Mouse (Mus musculus): ENCODE measurements around the gene Pomgnt2. TPM values are rescaled to one million over a fixed set of nuclear protein-coding genes. Genes with fewer than 3 reads are reported as not detected.
A peak's percentile ranks its signal among the peaks of the same experiment; 100 is the strongest.

Gene Pomgnt2
- polyA plus RNA-seq, 1 experiment from 2014 or later: 12.1 TPM

GRCm38 (mm10) chr9:122010751-122011150 lies 13.8 kb upstream of the Pomgnt2 start:
- H3K27ac ChIP-seq (replicated peaks in 1 of 2; ENCODE audit: control insufficient read depth in 1 of 2, insufficient read depth in 1 of 2, low read depth in 2 of 2, low read length in 2 of 2): no peak overlapping the region
- no peaks in the 10 kb centered on the region for H3K4me1 ChIP-seq (ENCODE audit: control insufficient read depth in 2 of 2, insufficient read depth in 2 of 2, low read length in 2 of 2)
- WGBS: 91% methylated on average over 2 of the region's 2 CpGs
- no peaks in the 10 kb centered on the region for H3K36me3 ChIP-seq (ENCODE audit: control insufficient read depth, insufficient read depth, low read length)
- no peak overlapping the region for H3K4me3 ChIP-seq (ENCODE audit: control insufficient read depth in 1 of 2, insufficient read depth in 1 of 2, low read depth in 1 of 2, low read length in 2 of 2)
- ATAC-seq (ENCODE audit: insufficient number of reproducible peaks, insufficient read depth, low FRiP score, low read depth): no peak
- H3K9me3 ChIP-seq (ENCODE audit: control insufficient read depth, low read length): no peaks in the 10 kb centered on the region
- no peak overlapping the region for H3K4me2 ChIP-seq (ENCODE audit: low read length)
- no peaks in the 10 kb centered on the region for H3K27me3 ChIP-seq (ENCODE audit: control insufficient read depth, insufficient read depth, low read length)
- no peak overlapping the region for H3K9ac ChIP-seq (ENCODE audit: low read length)

GRCm38 (mm10) chr9:122008876-122009275 lies 12.0 kb upstream of the Pomgnt2 start:
- WGBS: 49% methylated on average over 2 of the region's 2 CpGs
- Histone ChIP-seq H3K9ac (ENCODE audit: low read length) (no peak overlapping the region), H3K4me2 (ENCODE audit: low read length) (no peak overlapping the region), H3K36me3 (ENCODE audit: control insufficient read depth, insufficient read depth, low read length) (no peaks in the 10 kb centered on the region), H3K27me3 (ENCODE audit: control insufficient read depth, insufficient read depth, low read length) (no peaks in the 10 kb centered on the region), H3K4me1 (ENCODE audit: control insufficient read depth in 2 of 2, insufficient read depth in 2 of 2, low read length in 2 of 2) (no peaks in the 10 kb centered on the region), H3K9me3 (ENCODE audit: control insufficient read depth, low read length) (no peaks in the 10 kb centered on the region), H3K4me3 (ENCODE audit: control insufficient read depth in 1 of 2, insufficient read depth in 1 of 2, low read depth in 1 of 2, low read length in 2 of 2) (no peak overlapping the region), H3K27ac (replicated peaks in 1 of 2; ENCODE audit: control insufficient read depth in 1 of 2, insufficient read depth in 1 of 2, low read depth in 2 of 2, low read length in 2 of 2) (no peak overlapping the region)
- no peak for ATAC-seq (ENCODE audit: insufficient number of reproducible peaks, insufficient read depth, low FRiP score, low read depth)

- 10% methylated on average over 7 of the region's 7 CpGs for WGBS
- no peaks in the 10 kb centered on the region for H3K27me3 ChIP-seq (ENCODE audit: control insufficient read depth, insufficient read depth, low read length)
- no peak overlapping the region for H3K4me2 ChIP-seq (ENCODE audit: low read length)
- no peaks in the 10 kb centered on the region for H3K36me3 ChIP-seq (ENCODE audit: control insufficient read depth, insufficient read depth, low read length)
- no peaks in the 10 kb centered on the region for H3K9me3 ChIP-seq (ENCODE audit: control insufficient read depth, low read length)
- no peaks in the 10 kb centered on the region for H3K4me1 ChIP-seq (ENCODE audit: control insufficient read depth in 2 of 2, insufficient read depth in 2 of 2, low read length in 2 of 2)
- H3K9ac ChIP-seq (ENCODE audit: low read length): no peak overlapping the region
- no peak for ATAC-seq (ENCODE audit: insufficient number of reproducible peaks, insufficient read depth, low FRiP score, low read depth)
- no peak overlapping the region for H3K4me3 ChIP-seq (ENCODE audit: control insufficient read depth in 1 of 2, insufficient read depth in 1 of 2, low read depth in 1 of 2, low read length in 2 of 2)
- no peak overlapping the region for H3K27ac ChIP-seq (replicated peaks in 1 of 2; ENCODE audit: control insufficient read depth in 1 of 2, insufficient read depth in 1 of 2, low read depth in 2 of 2, low read length in 2 of 2)
Measured at GRCm38 (mm10) chr9:122006609-122007008, 9.7 kb upstream of the Pomgnt2 start.

GRCm38 (mm10) chr9:122006175-122006574 lies 9.3 kb upstream of the Pomgnt2 start:
- Histone ChIP-seq H3K9me3 (ENCODE audit: control insufficient read depth, low read length) (no peaks in the 10 kb centered on the region), H3K27me3 (ENCODE audit: control insufficient read depth, insufficient read depth, low read length) (no peaks in the 10 kb centered on the region), H3K4me2 (ENCODE audit: low read length) (no peak overlapping the region), H3K4me1 (ENCODE audit: control insufficient read depth in 2 of 2, insufficient read depth in 2 of 2, low read length in 2 of 2) (no peaks in the 10 kb centered on the region), H3K27ac (replicated peaks in 1 of 2; ENCODE audit: control insufficient read depth in 1 of 2, insufficient read depth in 1 of 2, low read depth in 2 of 2, low read length in 2 of 2) (no peak overlapping the region), H3K4me3 (ENCODE audit: control insufficient read depth in 1 of 2, insufficient read depth in 1 of 2, low read depth in 1 of 2, low read length in 2 of 2) (no peak overlapping the region), H3K36me3 (ENCODE audit: control insufficient read depth, insufficient read depth, low read length) (no peaks in the 10 kb centered on the region), H3K9ac (ENCODE audit: low read length) (no peak overlapping the region)
- 88% methylated on average over 2 of the region's 2 CpGs for WGBS
- ATAC-seq (ENCODE audit: insufficient number of reproducible peaks, insufficient read depth, low FRiP score, low read depth): no peak

- no peak for ATAC-seq (ENCODE audit: insufficient number of reproducible peaks, insufficient read depth, low FRiP score, low read depth)
- Histone ChIP-seq H3K27me3 (ENCODE audit: control insufficient read depth, insufficient read depth, low read length) (no peaks in the 10 kb centered on the region), H3K4me3 (ENCODE audit: control insufficient read depth in 1 of 2, insufficient read depth in 1 of 2, low read depth in 1 of 2, low read length in 2 of 2) (no peak overlapping the region), H3K4me2 (ENCODE audit: low read length) (no peak overlapping the region), H3K27ac (replicated peaks in 1 of 2; ENCODE audit: control insufficient read depth in 1 of 2, insufficient read depth in 1 of 2, low read depth in 2 of 2, low read length in 2 of 2) (no peak overlapping the region), H3K9me3 (ENCODE audit: control insufficient read depth, low read length) (no peaks in the 10 kb centered on the region), H3K36me3 (ENCODE audit: control insufficient read depth, insufficient read depth, low read length) (no peaks in the 10 kb centered on the region), H3K4me1 (ENCODE audit: control insufficient read depth in 2 of 2, insufficient read depth in 2 of 2, low read length in 2 of 2) (no peaks in the 10 kb centered on the region), H3K9ac (ENCODE audit: low read length) (no peak overlapping the region)
- 76% methylated on average over 4 of the region's 4 CpGs for WGBS
Measured at GRCm38 (mm10) chr9:121997978-121998377, 1.1 kb upstream of the Pomgnt2 start.

- under 1% methylated on average over 53 of the region's 53 CpGs for WGBS
- H3K4me2 ChIP-seq (ENCODE audit: low read length): peak overlapping the region; percentile 98
- no peaks in the 10 kb centered on the region for H3K36me3 ChIP-seq (ENCODE audit: control insufficient read depth, insufficient read depth, low read length)
- H3K4me1 ChIP-seq (ENCODE audit: control insufficient read depth in 2 of 2, insufficient read depth in 2 of 2, low read length in 2 of 2): no peaks in the 10 kb centered on the region
- peak overlapping the region; percentile 68 to 93 for H3K4me3 ChIP-seq (ENCODE audit: control insufficient read depth in 1 of 2, insufficient read depth in 1 of 2, low read depth in 1 of 2, low read length in 2 of 2)
- H3K27ac ChIP-seq (replicated peaks in 1 of 2; ENCODE audit: control insufficient read depth in 1 of 2, insufficient read depth in 1 of 2, low read depth in 2 of 2, low read length in 2 of 2): no peak overlapping the region
- H3K9me3 ChIP-seq (ENCODE audit: control insufficient read depth, low read length): no peaks in the 10 kb centered on the region
- peak overlapping the region; percentile 77 for H3K9ac ChIP-seq (ENCODE audit: low read length)
- peak; percentile 63; the same call in 1 of the 2 replicates for ATAC-seq (ENCODE audit: insufficient number of reproducible peaks, insufficient read depth, low FRiP score, low read depth)
- H3K27me3 ChIP-seq (ENCODE audit: control insufficient read depth, insufficient read depth, low read length): no peaks in the 10 kb centered on the region
Measured at GRCm38 (mm10) chr9:121995508-121996131, 1.3 kb downstream of the Pomgnt2 start.

- no peaks in the 10 kb centered on the region for H3K4me1 ChIP-seq (ENCODE audit: control insufficient read depth in 2 of 2, insufficient read depth in 2 of 2, low read length in 2 of 2)
- H3K9ac ChIP-seq (ENCODE audit: low read length): peak overlapping the region; percentile 77
- peak overlapping the region; percentile 68 to 93 for H3K4me3 ChIP-seq (ENCODE audit: control insufficient read depth in 1 of 2, insufficient read depth in 1 of 2, low read depth in 1 of 2, low read length in 2 of 2)
- peak overlapping the region; percentile 98 for H3K4me2 ChIP-seq (ENCODE audit: low read length)
- no peaks in the 10 kb centered on the region for H3K27me3 ChIP-seq (ENCODE audit: control insufficient read depth, insufficient read depth, low read length)
- no peaks in the 10 kb centered on the region for H3K9me3 ChIP-seq (ENCODE audit: control insufficient read depth, low read length)
- WGBS: 19% methylated on average over 10 of the region's 10 CpGs
- no peaks in the 10 kb centered on the region for H3K36me3 ChIP-seq (ENCODE audit: control insufficient read depth, insufficient read depth, low read length)
- no peak overlapping the region for H3K27ac ChIP-seq (replicated peaks in 1 of 2; ENCODE audit: control insufficient read depth in 1 of 2, insufficient read depth in 1 of 2, low read depth in 2 of 2, low read length in 2 of 2)
- no peak for ATAC-seq (ENCODE audit: insufficient number of reproducible peaks, insufficient read depth, low FRiP score, low read depth)
Measured at GRCm38 (mm10) chr9:121995077-121995476, 1.8 kb downstream of the Pomgnt2 start.

- H3K4me2 ChIP-seq (ENCODE audit: low read length): no peak overlapping the region
- no peak overlapping the region for H3K4me3 ChIP-seq (ENCODE audit: control insufficient read depth in 1 of 2, insufficient read depth in 1 of 2, low read depth in 1 of 2, low read length in 2 of 2)
- no peak for ATAC-seq (ENCODE audit: insufficient number of reproducible peaks, insufficient read depth, low FRiP score, low read depth)
- H3K27ac ChIP-seq (replicated peaks in 1 of 2; ENCODE audit: control insufficient read depth in 1 of 2, insufficient read depth in 1 of 2, low read depth in 2 of 2, low read length in 2 of 2): no peak overlapping the region
- no peaks in the 10 kb centered on the region for H3K27me3 ChIP-seq (ENCODE audit: control insufficient read depth, insufficient read depth, low read length)
- H3K36me3 ChIP-seq (ENCODE audit: control insufficient read depth, insufficient read depth, low read length): no peaks in the 10 kb centered on the region
- WGBS: 67% methylated on average over 3 of the region's 3 CpGs
- no peaks in the 10 kb centered on the region for H3K4me1 ChIP-seq (ENCODE audit: control insufficient read depth in 2 of 2, insufficient read depth in 2 of 2, low read length in 2 of 2)
- H3K9me3 ChIP-seq (ENCODE audit: control insufficient read depth, low read length): no peaks in the 10 kb centered on the region
- no peak overlapping the region for H3K9ac ChIP-seq (ENCODE audit: low read length)
Measured at GRCm38 (mm10) chr9:121993047-121993446, 3.9 kb downstream of the Pomgnt2 start.

All from heart, embryonic 14.5 days (tissue).